Comparison of ENCODE assay signal across 10 mouse cellular contexts in genomic region chr1:71893636-71894035, GRCm38 (mm10).
DNase-seq lines count a peak whose midpoint lies in the region; ATAC-seq lines count a peak whose summit lies in the region.
"Had no signal": no experiment of that assay in that cellular context is flagged by ENCODE, and none has a peak within 500 bp of the region (broad histone marks: within the 10 kb centered on the region; RNA-seq: fewer than 3 reads in every experiment).

No protein-coding gene starts in this region.

- H3K9me3 ChIP-seq in lung, embryonic 15.5 days: no peaks in the 10 kb centered on the region

- H3K4me3 ChIP-seq in lung, embryonic 15.5 days: no peak overlapping the region

- H3K4me2 ChIP-seq in lung, embryonic 15.5 days: peak overlapping the region; percentile 34; the same call in 1 of the 2 replicates

- WGBS in lung, embryonic 15.5 days: 18% methylated on average over 5 of the region's 5 CpGs

- no peaks in the 10 kb centered on the region for H3K27me3 ChIP-seq in lung, embryonic 15.5 days

- DNase-seq in gastrocnemius, postnatal 25 days: peak; percentile 19
- no peak for DNase-seq in gastrocnemius, postnatal 4 days (ENCODE audit: low spot score in 2 of 2)
- DNase-seq in MN1 (ENCODE audit: low spot score): peak; percentile 66
- DNase-seq in fibroblast of lung, adult 2 months (ENCODE audit: low read depth): peak; percentile 78
- DNase-seq in thymus, postnatal 4 days: no peak
- DNase-seq in neural tube, embryonic 10.5 days (ENCODE audit: extremely low spot score, low spot score): no peak
- DNase-seq in layer of hippocampus, postnatal 25 days (ENCODE audit: extremely low spot score in 1 of 2, low spot score in 1 of 2): no peak
- DNase-seq: left cerebral cortex, postnatal 4 days had no signal

- no peaks in the 10 kb centered on the region for H3K36me3 ChIP-seq in lung, embryonic 15.5 days

- H3K27ac ChIP-seq in lung, embryonic 15.5 days: no peak overlapping the region
- H3K27ac ChIP-seq: hindbrain, postnatal 0 days had no signal

- H3K9ac ChIP-seq in lung, embryonic 15.5 days: no peak overlapping the region

- ATAC-seq in lung, embryonic 15.5 days (ENCODE audit: borderline replicate concordance, extremely low read depth, low FRiP score, low TSS enrichment): peak; percentile 70; the same call in 1 of the 2 replicates
- ATAC-seq: hindbrain, postnatal 0 days had no signal

- H3K4me1 ChIP-seq in lung, embryonic 15.5 days: peaks cover 17% of the 10 kb centered on the region

Comparison
In these comparisons a context has a peak if more than half of its experiments do, and no peak if none do; other contexts are left out.
1. DNase-seq: peak in gastrocnemius, postnatal 25 days (single experiment), MN1 (single experiment) and fibroblast of lung, adult 2 months (single experiment); none in gastrocnemius, postnatal 4 days (0 of 2), thymus, postnatal 4 days (single experiment), neural tube, embryonic 10.5 days (single experiment) and layer of hippocampus, postnatal 25 days (0 of 2).